Mouse (Mus musculus) embryo, embryonic 10 days (tissue): ENCODE data around the gene Plcl1.
"Not testable (repeated sequence)": the region's sequence is repeated elsewhere in the genome, so short reads cannot be mapped to it uniquely, and the experiment has no call there.

Experiments
- DNase-seq: peaks from one replicate; pipeline ENCODE4 v3.0.0-alpha.2; 2015; ENCODE audit warnings: low spot score

Gene Plcl1

GRCm38 (mm10) chr1:55445043-55445688 is 39.4 kb downstream of the Plcl1 start:
- DNase-seq = no peak

- no peak for DNase-seq
Measured at GRCm38 (mm10) chr1:55445689-55446044, 39.9 kb downstream of the Plcl1 start.

- no peak for DNase-seq
Measured at GRCm38 (mm10) chr1:55446273-55446672, 40.6 kb downstream of the Plcl1 start.

GRCm38 (mm10) chr1:55446876-55447275 is 41.2 kb downstream of the Plcl1 start:
- DNase-seq = no peak

- no peak for DNase-seq
Measured at GRCm38 (mm10) chr1:55447661-55448060, 41.9 kb downstream of the Plcl1 start.

- no peak for DNase-seq
Measured at GRCm38 (mm10) chr1:55448104-55448503, 42.4 kb downstream of the Plcl1 start.

GRCm38 (mm10) chr1:55449779-55450178 is 44.1 kb downstream of the Plcl1 start:
- no peak for DNase-seq

- no peak for DNase-seq
Measured at GRCm38 (mm10) chr1:55454119-55454518, 48.4 kb downstream of the Plcl1 start.

- no peak for DNase-seq
Measured at GRCm38 (mm10) chr1:55462301-55462700, 56.6 kb downstream of the Plcl1 start.

- no peak for DNase-seq
Measured at GRCm38 (mm10) chr1:55473756-55474155, 68.0 kb downstream of the Plcl1 start.

GRCm38 (mm10) chr1:55474976-55475375 is 69.3 kb downstream of the Plcl1 start:
- DNase-seq = no peak

- DNase-seq = not testable (repeated sequence)
Measured at GRCm38 (mm10) chr1:55487371-55487770, 81.7 kb downstream of the Plcl1 start.

- no peak for DNase-seq
Measured at GRCm38 (mm10) chr1:55488261-55488660, 82.5 kb downstream of the Plcl1 start.

- DNase-seq = no peak
Measured at GRCm38 (mm10) chr1:55489355-55489754, 83.6 kb downstream of the Plcl1 start.

GRCm38 (mm10) chr1:55499872-55500271 is 94.2 kb downstream of the Plcl1 start:
- DNase-seq = no peak

GRCm38 (mm10) chr1:55500981-55501682 is 95.4 kb downstream of the Plcl1 start:
- DNase-seq = no peak

GRCm38 (mm10) chr1:55505811-55506210 is 100.1 kb downstream of the Plcl1 start:
- no peak for DNase-seq

- DNase-seq = no peak
Measured at GRCm38 (mm10) chr1:55507061-55507460, 101.3 kb downstream of the Plcl1 start.

- no peak for DNase-seq
Measured at GRCm38 (mm10) chr1:55509587-55509986, 103.9 kb downstream of the Plcl1 start.

GRCm38 (mm10) chr1:55512165-55512564 is 106.4 kb downstream of the Plcl1 start:
- no peak for DNase-seq

GRCm38 (mm10) chr1:55512799-55513198 is 107.1 kb downstream of the Plcl1 start:
- DNase-seq = not testable (repeated sequence)

GRCm38 (mm10) chr1:55517182-55517581 is 111.5 kb downstream of the Plcl1 start:
- no peak for DNase-seq

GRCm38 (mm10) chr1:55523966-55524365 is 118.2 kb downstream of the Plcl1 start:
- no peak for DNase-seq

- DNase-seq = no peak
Measured at GRCm38 (mm10) chr1:55525100-55525499, 119.4 kb downstream of the Plcl1 start.
